Mouse (Mus musculus) brain, embryonic 14.5 days (tissue): ENCODE measurements at regions not wholly inside any gene's neighbourhood (a gene's known extent, or its start where the extent isn't known, plus 50 kb on each side); places are given as distances from the start of the nearest gene placed in this dataset.

ENCODE experiments used
- DNase-seq: peaks from one replicate; pipeline ENCODE4 v3.0.0-alpha.2; 2011; ENCODE audit warnings: low read depth
- CTCF ChIP-seq: fragments of 200-500 bp; IDR thresholded peaks from 2 replicates; pipeline ENCODE4 v1.5.1; 2012; ENCODE audit warnings: inconsistent platforms, mild to moderate bottlenecking, moderate library complexity, borderline replicate concordance; ENCODE audit not compliant: insufficient read depth, insufficient read length; ENCODE audit errors: extremely low read depth
- POLR2A ChIP-seq: fragments of 200-500 bp; IDR thresholded peaks from 2 replicates; pipeline ENCODE4 v1.6.1; 2012; ENCODE audit warnings: mild to moderate bottlenecking, inconsistent platforms, borderline replicate concordance; ENCODE audit not compliant: poor library complexity, insufficient read depth, insufficient read length, severe bottlenecking; ENCODE audit errors: extremely low read depth

- TF ChIP-seq CTCF (no peak), POLR2A (no peak)
- peak; percentile 63 for DNase-seq
Measured at GRCm38 (mm10) chr9:103925486-103925885, 76.9 kb upstream of the Nphp3 start.

- no peak for TF ChIP-seq CTCF
- no peak for TF ChIP-seq POLR2A
- DNase-seq, result no peak
Measured at GRCm38 (mm10) chr9:103928744-103929527, 73.4 kb upstream of the Nphp3 start.

GRCm38 (mm10) chr9:103938070-103938469, 64.3 kb upstream of the Nphp3 start:
- TF ChIP-seq POLR2A, result no peak
- no peak for TF ChIP-seq CTCF
- no peak for DNase-seq

- DNase-seq, result no peak
- TF ChIP-seq POLR2A (no peak), CTCF (no peak)
Measured at GRCm38 (mm10) chr9:103940010-103940409, 62.3 kb upstream of the Nphp3 start.

DNA sequence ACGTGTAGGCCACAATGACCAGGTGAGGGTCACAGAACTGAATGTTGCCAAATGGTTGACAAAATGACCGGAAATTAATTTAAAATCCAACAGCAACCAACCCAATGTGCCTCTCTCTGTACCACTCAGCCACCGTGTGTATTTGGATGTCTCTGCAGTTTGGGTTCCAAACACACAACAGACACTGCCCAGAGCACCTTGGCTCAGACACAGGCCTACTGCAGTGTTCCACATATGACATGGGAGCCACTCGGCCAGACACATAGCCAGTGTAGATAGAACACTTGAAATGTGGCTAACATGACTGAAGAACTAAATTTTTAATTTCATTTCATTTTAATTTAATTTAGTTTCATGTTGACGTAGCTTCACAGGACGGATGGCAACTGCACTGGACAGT, 61.8 kb upstream of the Nphp3 start:
- DNase-seq, result no peak
- TF ChIP-seq POLR2A, result no peak
- TF ChIP-seq CTCF, result no peak

DNA sequence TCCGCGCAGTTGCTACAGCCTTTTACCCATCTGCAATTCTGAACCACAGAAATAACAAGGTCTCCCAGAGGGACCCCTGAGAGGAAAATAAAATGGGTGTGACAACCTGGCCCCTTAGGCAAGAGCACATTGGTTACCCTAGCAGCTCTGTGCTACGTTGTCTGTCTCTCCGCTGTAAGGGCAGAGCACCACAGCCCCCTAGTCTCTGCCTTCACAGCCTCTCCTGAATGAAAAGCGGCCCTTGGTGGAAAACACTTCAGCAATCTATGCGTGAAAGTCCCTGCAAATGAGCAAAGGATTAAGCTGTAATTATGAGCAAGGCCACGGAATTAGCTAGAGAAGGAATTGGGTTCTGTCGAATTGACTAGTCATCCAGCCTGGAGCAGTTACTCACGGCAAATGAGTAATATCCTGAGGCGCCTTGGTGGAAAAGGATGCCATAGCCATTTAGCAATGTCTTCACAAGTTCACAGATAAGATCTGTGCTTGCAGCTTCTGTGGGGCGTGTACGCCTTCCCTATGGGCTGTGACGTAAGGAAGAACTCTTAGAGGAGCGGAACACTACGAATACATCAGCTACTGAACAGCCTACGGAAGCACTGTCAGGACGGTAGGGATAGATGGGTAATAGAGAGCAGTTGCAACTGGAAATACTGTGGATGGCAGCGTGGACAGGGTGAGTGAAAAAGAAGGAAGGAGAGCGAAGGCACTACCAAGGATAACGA, 61.0 kb upstream of the Nphp3 start:
- no peak for TF ChIP-seq CTCF
- DNase-seq, result peak; percentile 27

DNA sequence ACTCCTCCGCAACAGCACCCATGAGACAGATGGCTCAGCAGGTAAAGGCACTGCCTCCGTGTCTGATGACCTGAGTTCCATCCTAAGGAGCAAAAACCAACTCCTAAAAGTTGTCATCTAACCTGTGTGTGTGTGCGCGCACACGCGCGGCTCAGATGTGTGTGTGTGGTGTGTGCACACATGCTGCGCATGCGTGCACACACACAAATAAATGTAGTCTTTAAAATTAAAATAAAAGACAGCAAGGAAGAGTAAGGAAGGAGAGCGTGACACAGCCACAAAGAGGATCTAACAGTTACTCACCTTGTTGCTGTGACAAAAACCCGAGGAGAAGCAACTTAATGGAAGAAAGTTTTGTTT, 60.5 kb upstream of the Nphp3 start:
- no peak for TF ChIP-seq POLR2A
- TF ChIP-seq CTCF, result no peak
- no peak for DNase-seq

- no peak for DNase-seq
- no peak for TF ChIP-seq POLR2A
Measured at GRCm38 (mm10) chr9:103945406-103945805, 56.9 kb upstream of the Nphp3 start.

- DNase-seq, result no peak
- TF ChIP-seq POLR2A, result no peak
- TF ChIP-seq CTCF, result no peak
Measured at GRCm38 (mm10) chr9:103951799-103952198, 50.5 kb upstream of the Nphp3 start.
